Mouse (Mus musculus) kidney, postnatal 4 days (tissue): ENCODE results near the gene Lgals7.

Experiments used
- DNase-seq, 2 experiments: peaks; one replicate each; pipeline ENCODE4 v3.0.0; 2021; ENCODE audit warnings: mixed read lengths in 2 of 2

Gene Lgals7

DNA sequence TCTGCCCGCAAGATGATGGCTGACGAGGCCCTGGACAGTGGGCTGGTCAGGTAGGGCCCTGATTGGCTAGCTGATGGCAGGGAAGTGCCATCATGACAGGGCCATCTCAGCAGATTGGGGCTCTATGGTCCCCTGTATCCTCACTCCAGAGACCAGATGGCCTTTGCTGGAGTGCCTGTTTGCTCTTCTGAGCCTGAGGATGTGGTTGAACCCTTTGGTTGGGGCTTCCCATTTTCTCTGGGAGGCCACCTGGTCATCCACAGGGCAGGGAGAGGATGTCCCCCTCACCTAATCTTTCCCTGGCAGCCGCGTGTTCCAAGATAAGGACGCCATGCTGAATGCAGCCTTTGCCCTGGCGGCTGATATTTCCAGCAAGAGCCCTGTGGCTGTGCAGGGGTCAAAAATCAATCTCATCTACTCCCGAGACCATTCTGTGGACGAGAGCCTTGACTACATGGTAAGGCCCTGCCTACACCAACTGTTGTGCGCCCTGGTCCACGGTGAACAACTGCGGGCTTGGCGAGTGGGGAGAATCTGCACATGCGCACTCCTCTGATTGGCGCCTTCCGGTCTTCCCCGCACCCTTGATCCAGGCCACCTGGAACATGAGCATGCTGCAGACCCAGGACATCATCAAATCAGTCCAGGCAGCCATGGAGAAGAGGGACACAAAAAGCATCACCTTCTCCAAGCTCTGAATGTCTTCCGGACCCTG, 32.1 kb upstream of the Lgals7 start:
- no peak for DNase-seq

DNA sequence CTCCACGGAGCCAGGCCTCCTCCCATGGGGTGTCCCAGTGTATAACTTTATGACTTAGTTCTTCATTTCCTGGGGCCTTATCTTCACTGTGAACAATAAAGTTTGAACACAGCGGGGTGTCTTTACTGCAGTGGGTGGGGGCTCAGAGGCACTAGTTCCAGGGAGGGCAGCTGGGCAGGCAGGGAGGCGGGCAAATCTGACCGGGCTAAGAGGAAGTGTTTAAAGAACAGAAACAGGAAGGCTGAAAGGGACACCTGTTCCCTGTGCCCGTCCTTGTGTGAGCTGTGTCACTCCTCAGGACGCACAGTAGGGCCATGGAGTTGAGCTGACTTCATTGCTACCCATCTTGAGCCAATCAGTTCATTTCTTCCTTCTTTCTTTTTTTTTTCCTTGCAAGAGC, 31.5 kb upstream of the Lgals7 start:
- no peak for DNase-seq

DNA sequence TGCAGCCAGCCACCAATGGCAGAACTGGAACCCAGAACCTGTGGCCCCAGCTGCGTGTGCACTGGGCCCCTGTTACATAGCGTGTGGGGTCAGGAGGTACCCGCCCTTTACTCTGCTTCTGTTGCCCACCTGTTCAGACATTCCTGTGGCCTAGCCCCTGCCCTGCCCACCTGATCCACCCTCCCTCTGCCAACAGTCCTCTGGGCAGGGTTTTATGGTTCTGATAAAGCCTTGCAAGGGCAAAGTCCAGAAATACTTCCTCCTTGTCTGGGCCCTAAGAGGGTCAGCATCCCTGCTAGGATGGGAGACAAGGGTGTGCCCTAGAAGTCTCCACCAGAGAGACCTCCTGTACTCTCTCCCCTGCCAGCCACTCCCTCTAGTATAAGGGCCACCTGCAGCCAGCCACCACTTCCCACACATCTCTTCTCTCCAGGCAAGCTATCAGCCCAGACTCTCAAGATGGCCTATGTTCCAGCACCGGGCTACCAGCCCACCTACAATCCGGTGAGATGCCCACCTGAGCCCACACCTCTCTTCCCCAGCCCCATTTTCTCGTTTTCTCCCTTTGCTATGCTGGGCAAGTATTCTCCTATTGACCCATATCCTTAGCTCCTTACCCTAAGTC, 29.8 kb upstream of the Lgals7 start, which contains the start of gene Lgals4:
TSS of gene Lgals4 (plus strand) at position 132 of the 625 bp plus-strand sequence.
- no peak for DNase-seq

DNA sequence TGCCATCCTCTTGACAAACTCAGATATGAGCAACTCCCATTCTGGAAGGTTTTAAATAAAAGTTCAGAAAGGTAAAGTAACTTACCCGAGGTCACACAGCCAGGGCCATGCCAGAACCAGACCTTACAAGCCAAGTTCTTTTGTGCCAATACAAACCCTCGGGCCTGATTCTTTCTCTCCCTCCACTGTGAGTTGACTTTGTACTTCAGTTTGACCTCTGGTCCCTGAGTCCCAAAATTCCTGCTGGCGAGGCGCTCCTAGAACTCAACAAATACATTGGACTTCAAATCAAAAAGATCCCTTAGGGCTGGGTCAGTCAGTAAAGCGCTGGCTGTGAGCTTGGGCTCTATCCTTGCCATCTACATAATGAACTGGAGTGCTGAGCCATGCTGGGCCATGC, 26.7 kb upstream of the Lgals7 start:
- no peak for DNase-seq

DNA sequence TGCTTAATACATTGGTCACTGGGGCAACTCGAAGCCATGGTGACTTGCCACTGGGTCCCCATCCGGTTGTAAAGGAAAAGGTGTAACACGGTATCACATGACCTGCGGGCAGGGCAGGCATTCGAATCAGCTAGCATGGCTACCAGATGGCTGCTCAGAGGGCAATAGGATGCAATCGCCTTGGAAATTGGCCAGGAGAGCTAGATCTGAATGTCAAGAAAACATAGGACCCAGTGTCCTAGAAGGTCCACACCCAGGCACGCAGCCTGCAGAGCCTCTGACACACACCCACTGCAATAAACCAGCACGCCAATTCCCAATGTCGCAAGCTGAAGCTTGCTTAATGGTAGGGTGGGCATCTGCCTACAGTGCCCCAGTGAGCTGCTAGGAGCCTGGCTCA, 25.3 kb upstream of the Lgals7 start:
- DNase-seq: no peak

DNA sequence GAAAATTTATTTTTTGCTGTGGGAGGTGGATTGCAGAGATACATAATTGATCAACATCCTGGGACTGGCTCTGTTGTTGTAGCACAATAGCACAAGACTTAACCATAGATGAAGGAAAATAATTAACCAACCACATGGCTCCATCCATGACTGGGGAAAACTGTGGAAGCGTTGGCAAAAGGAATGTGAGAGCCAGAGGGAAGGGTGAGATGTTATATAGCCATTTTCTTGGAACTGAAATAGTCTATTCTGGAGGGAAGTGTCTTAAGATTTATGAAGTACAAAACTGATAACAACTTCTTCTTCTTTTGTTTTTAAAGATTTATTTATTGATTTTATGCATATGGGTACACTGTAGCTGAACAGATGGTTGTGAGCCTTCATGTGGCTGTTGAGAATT, 16.4 kb upstream of the Lgals7 start:
- no peak for DNase-seq

DNA sequence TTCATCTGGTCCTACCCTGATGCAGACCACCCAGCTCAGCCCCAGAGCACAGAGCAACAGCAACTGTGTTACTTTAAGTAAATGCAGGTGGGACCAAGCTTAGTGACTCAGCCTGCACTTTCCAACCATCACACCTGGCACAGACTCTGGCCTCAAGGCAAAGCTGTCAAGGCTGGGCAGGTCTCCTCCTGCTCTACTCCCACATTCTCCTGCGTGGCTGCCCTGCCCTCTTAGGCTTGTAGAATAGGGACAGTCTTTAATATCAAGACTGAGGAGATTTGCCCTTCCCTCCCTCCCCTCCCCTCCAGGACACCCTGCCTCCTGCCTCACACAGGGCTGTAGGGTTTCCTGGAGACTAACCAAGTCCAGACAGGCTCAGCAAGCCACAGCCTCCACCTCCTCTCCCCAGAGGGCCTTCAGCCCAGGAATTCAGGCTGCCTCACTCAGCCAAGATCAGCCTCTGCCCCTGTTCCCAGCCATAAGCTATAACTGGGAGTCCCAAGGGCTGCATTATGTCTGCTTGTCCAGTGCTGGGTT, 13.9 kb upstream of the Lgals7 start:
- DNase-seq: peak in 1 of 2 experiments; percentile 49

DNA sequence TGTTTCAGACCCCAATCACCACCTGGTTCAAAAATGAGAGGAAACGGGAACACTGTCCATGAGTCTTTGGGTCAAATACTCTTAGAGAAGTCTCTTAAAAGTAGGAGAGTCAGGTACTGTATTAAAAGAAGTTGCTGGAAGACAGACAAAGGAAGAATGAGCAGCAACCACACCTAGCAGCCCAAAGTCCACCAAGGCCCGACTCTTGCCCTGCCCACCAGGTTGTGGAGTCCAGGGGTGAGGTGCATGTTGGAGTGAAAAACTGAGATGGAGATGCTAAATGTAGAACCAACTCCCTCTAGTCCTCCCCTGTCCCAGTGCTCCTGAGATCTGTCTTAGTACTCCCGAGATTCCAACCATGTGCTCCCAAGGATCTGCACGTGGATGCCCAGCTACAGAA, 13.0 kb upstream of the Lgals7 start:
- DNase-seq: no peak

DNA sequence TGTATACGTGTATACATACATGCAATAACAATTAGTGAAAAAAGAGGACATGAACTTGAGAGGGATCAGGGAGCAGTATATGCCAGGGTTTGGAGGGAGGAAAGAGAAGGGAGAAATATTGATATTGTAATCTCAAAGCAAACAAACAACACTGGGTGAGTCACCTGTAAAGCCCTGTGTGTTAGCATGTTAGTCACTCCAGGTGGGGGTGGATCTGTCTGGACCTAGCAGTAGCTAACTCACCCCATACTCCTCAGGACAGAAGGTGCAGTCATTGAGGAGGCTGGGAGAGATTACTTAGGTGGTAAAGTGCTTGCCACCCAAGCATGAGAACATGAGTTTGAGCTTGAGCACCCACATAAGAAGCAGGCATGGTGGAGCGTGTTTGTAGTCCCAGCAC, 3.7 kb upstream of the Lgals7 start:
- no peak for DNase-seq

DNA sequence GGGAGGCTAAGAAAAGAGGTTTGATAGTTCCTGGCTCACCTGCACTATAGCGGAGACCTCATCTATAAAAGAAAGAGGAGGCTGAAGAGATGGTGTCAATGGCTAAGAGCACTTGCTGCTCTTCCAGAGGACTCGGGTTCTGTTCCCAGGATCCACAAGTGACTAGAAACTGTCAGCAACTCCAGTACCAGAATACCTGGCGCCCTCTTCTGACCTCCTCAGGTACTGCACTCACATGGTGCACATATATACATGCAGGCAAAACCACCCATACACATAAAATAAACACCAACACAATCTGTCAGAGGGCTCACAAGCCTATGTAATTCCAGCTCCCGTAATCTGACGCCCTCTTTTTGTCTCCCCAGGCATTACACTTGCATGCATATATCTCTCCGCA, 2.8 kb upstream of the Lgals7 start:
- DNase-seq: no peak

DNA sequence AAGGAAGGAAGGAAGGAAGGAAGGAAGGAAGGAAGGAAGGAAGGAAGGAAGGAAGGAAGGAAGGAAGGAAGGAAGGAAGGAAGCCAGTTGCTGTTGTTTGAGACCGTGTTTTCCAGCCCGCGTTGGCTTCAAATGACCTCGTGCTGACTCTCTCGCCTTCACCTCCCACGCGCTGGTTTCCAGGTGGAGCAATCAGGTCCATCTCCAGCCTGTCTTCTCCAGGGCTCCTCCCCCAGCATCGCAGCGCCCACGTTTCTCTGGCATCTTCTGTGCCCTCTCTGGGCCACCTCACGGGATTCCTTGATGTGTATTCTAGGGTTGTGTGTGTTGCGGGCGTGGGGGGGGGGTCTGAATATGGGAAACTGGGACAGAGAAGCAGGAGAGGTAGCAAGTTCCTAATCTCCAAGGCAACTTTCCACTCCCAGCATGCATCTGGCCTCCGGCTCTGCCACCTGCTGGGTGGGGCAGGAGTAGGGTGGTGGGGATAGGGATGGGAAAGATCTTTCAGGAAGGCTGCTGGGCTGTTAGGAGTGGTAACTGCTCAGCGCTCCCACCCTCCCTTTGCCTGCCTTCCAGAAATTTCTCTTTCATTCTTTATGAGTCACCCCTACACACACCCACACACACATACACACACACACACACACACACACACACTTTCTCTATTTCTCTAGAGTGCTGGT, 695 bp upstream of the Lgals7 start:
- peak; percentile 27 to 41 for DNase-seq

DNA sequence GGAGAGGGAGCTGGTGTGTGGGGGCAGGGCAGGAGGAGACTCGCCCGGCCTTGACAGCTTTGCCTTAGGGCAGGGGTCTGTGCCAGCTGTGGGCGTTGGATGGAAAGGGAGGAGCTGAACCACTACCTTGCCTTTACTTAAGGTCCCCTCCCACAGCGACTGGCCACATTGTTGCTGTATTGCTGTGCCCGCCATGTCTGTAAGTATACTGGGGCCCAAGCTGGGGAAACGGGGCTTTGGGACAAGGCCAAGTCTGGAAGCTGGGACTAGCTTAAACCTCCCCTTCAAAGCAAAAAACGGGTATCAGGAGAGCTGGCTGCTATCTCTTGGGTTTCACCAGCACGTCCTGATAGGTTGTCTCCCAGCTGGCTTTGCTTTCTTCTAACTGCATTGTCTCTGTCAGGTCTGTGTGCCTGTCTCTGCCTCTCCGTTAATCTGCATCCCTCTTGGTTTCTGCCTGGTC, 666 bp downstream of the Lgals7 start:
- peak in 1 of 2 experiments; percentile 38 for DNase-seq

DNA sequence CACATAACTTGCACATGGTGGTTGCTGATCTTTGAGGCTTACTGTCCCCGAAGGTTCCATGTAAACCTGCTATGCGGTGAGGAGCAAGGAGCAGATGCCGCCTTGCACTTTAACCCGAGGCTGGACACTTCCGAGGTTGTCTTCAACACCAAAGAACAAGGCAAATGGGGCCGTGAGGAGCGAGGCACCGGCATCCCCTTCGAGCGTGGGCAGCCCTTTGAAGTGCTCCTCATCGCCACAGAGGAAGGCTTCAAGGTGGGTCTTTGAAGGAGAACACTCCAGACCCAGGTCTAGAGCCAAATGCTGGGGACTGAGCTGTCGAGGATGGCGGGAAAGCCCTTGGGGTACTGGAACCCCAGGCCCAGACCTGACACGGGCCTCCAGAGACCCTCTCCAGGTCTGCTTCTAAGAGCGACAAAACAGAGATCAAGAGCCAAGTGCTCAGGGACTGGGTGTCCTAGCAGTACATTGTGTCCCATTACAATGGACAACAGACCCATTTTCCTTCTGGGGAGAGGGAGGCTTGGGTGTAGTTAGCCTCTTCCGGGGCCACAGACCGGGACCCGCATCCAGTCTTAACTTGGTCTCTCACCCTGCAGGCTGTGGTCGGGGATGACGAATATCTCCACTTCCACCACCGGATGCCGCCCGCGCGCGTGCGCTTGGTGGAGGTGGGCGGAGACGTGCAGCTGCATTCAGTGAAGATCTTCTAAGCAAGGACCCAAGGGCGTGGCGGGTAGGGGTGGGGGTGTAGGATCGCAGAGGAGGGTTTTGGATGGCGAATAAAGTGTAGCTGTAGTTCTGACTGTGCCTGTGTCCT, 2.0 kb downstream of the Lgals7 start:
- peak; percentile 85 to 92 for DNase-seq

DNA sequence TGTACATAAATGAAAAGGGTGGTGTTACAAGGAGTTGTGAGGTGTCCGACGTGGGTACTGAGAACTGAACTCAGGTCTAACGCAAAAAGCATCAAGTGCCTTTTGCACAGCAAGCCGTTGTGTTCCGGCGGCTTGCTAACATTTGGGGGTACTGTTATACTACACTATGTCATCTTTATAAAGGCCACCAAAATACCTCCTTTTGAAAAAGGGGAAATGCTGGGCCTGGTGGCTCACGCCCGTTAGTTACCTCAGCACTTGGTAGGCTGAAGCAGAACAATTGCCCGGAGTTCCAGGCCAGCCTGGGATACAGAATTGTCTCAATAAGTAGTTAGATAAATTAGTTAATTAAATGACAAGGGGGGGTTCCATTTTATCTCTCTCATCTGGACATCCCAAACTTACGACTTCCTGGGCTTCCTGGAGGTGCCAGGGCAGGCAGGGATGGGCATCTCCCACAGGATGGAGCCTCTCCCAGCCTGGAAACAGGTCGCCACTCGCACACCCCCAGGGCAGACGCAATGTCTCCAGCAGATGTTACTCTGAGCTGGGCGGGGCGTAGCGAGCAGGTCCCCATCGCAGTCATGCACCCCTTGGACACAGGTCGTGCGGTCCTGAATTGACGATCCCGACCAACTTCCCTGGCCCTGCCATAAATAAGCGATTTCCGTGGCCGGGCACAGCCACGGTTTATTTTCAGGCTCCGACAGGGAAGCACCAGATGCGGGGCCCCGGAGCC, 3.3 kb downstream of the Lgals7 start:
- DNase-seq: no peak

DNA sequence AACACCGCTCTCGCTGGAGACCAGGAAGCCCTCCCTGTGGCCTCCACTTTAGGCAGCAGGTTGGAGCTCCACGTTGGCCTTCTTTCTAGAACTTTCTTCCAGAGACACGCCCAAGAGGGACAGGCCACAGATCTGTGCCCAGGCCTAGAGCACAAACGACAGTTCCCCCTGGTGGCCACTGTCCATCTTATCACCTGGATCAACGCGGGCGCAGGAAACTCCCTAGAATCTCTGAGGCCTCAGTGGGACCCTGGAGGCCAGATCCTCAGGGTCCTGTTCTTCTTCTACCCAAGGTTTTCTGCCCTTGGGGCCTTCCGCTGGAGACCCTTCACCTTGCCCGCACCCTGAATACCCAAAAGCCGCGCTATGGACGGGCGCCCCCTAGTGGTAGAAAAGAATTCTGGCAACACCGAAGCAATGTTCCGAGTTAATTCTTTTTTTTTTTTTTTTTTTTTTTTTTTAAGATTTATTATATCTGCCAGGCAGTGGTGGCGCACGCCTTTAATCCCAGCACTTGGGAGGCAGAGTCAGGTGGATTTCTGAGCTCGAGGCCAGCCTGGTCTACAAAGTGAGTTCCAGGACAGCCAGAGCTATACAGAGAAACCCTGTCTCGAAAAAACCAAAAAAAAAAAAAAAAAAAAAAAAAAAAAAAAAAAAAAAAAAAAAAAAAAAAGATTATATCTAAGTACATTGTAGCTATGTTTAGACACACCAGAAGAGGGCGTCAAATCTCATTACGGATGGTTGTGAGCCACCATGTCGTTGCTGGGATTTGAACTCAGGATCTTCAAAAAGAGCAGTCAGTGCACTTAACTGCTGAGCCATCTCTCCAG, 4.1 kb downstream of the Lgals7 start:
- peak; percentile 82 to 87 for DNase-seq

DNA sequence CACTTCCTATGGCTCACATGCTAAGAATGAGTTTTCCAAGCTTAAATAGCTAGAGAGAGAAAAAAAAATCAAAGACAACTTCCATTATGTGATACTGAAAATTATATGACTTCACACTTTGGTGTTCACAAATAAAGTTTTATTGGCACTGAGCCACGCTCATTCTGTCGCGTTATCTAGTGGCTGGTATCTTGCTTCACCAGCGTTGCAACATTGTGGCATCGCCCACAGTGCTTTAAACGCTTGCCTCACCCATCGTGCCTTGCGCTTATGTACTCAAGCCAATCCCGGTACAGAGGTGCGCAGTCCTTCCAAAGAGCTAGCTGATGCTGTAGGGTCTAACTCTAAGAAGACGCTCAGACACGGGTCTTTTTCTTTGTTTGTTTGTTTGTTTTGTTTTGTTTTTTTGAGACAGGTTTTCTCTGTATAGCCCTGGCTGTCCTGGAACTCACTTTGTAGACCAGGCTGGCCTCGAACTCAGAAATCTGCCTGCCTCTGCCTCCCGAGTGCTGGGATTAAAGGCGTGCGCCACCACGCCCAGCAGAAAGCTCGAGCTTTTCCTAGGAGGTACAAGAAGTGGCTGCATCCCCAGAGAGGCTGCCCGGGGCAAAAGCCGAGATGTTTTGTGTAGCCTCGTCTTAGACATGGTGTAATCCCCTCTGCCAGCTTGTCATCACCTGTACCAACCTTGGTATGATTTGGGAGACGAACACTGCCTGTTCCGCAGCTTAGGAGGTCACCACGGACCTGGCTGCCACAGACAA, 7.4 kb downstream of the Lgals7 start:
- DNase-seq: no peak

DNA sequence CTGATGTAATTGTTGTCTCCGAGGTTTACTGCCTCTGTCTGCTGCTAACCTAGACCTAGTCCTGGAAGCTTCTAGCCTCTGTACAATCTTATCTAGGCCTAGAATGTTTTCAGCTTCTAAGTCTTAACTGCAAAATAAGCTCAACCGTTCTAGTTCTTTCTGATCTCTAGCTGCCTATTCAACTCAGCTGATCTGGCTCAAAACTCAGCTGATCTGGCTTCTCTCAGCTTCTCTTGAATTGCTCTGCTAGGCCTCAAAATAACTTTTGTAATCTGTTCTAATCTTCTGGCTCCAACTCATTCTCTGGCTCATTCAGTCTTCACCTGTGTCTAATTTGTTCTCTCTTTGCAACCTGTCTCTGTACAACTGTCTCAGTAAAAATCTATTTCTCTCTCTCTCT, 10.9 kb downstream of the Lgals7 start:
- no peak for DNase-seq

DNA sequence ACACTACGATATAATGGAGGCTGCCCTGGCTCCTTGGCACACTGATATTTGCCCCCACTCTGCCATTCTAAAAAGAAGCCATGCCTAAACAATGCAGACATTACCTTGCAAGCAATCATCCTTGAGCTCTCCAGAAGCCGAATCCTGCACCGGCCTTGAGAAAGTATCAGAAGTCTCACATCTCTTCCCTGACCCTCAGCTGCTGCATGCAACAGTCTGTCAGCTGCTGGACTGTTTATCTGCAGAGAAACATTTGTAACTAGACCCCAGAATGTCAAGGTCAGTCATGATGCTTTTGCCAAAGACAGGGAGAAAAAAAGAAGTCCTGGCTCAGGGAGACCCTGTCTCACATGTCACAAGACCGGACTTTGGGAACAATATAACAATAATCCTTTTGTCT, 12.4 kb downstream of the Lgals7 start:
- DNase-seq: no peak

DNA sequence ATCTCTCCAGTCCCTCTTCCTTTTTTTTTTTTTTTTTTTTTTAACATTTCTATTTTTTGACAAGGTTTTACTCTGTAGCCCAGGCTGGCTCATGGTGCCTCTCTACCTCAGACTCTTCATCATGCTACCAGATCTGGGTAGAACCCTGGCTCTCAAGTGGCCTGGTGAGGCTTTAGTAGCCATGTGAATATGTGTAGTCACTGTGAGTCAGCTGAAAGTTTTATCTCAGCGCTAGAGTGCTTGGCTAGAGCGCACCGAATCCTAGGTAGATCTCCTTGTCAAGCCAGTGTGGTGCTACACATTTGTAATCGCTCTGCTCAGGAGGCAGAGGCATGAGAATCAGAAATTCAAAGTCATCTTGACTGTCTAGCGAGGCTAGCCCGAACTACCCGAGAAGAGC, 13.5 kb downstream of the Lgals7 start:
- DNase-seq: no peak

DNA sequence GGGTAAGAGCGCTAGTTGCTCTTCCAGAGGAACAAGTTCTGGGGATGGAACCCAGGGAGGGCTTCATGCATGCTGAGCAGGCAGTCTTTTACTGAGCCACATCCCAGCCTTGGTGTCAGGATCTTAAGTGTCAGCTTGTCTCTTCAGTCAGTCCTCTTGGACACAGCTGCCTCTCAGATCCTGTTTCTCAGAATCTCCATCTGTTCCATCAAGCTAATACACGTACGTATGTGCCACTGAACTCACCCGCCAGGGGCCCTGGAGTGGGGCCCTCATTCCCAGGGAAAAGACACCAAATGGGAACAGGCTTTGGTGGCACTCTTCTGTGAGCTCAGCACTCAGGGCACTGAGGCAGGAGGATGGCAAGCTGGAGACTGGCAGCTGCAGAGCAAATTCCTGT, 14.2 kb downstream of the Lgals7 start:
- DNase-seq: no peak
